Mouse (Mus musculus): ENCODE results near the gene Pabpn1l.

Gene Pabpn1l

GRCm38 (mm10) chr8:122616181-122616905, 6.2 kb downstream of the Pabpn1l start:
- peak; percentile 96 for DNase-seq

- DNase-seq = peak; percentile 99
These were observed 11.0 kb downstream of the Pabpn1l start, which contains the start of the genes Galns and Trappc2l for GRCm38 (mm10) chr8:122611295-122612133. Galns (minus strand) TSS chr8:122611463. Trappc2l (plus strand) TSS chr8:122611640.

DNA sequence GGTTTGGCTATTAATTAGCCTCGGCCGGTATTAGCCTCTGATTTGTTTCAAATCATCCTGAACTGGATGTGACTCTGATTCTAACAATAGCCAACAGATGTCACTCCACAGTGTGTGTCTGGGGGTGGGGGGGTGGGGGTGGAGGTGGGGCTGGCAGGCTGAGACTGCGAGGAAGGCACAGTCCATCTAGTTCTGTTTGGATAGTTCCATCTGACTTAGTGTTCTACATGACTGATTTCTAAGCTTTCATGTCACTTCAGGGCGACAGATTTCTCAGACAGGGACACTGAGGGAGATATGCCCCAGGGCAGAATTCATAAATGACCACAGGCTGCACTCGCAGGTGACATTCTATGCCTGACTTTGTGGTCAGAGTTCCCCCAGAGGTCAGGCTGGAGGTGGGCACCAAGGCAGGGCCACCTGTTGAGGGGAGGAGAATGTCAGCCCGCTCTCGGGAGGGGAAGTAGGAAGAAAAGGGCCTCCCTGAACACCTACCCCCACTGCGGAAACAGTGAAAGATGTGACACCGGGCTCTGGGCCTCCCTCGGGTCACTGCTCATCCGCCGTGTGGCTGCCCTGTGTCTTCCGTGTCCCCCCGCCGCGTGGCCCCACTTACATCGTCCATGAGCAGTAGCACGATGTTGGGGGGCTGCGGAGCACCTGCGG, 11.8 kb downstream of the Pabpn1l start:
- no peak for DNase-seq

GRCm38 (mm10) chr8:122610209-122610608, 12.3 kb downstream of the Pabpn1l start:
- no peak for DNase-seq

- no peak for DNase-seq
These were observed 15.7 kb downstream of the Pabpn1l start for GRCm38 (mm10) chr8:122606810-122607209.

DNA sequence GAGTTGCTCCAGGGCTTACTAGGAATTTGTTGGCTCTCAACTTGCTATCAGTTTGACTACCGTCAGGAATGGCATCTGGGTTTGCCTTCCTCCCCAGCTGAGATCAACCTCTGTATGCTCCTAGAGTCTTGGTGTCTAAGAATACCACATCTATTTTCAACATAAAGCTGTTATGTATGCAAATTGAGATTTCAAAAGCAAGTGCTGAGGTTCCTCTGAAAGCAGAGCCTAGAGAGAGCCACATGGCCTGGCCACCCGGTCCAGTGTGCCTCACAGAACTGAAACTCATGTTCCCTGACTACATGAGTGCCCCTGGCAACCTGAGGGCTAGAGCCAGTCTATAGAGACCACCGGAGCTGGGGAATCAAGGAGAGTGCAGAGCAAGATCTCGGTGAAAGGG, 17.2 kb downstream of the Pabpn1l start:
- no peak for DNase-seq

GRCm38 (mm10) chr8:122604640-122605039, 17.9 kb downstream of the Pabpn1l start:
- no peak for DNase-seq

- no peak for DNase-seq
These were observed 21.9 kb downstream of the Pabpn1l start for GRCm38 (mm10) chr8:122600666-122601065.

- DNase-seq = no peak
These were observed 26.5 kb downstream of the Pabpn1l start for GRCm38 (mm10) chr8:122596031-122596430.

DNA sequence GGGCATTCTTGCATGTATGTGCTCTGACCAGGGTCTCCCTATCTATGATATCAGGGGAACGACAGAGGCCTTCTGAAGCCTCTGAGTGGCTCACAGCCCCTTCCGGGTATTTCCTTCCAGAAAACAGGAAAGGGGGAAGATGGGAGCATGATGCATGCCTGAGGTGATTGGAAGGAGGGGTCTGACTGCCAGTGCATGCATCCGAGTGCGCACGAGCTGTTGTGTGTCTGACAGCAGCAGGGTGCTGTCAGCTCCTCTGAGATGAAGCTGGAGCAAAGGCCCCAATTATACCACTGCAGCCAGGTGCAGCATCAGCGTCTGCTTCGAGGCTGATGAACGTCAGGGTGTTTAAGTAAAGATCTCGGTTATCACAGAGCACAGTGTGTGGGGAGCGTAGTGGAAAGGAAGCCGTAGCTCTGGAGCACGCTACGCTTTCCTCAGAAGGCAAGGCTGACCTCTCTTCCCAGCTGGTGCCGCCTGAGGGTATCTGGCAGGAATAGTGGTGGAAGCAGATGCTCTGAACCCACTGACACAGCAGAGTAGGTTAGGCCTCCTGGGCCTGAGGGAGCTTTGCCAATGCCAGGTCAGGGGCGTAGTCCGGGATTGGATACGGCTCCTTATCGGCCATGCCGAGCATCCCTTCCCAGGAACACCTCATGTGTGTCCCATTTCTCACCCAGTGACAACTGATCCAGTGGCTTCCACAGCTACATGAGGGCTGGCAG, 28.6 kb downstream of the Pabpn1l start:
- DNase-seq = no peak

DNA sequence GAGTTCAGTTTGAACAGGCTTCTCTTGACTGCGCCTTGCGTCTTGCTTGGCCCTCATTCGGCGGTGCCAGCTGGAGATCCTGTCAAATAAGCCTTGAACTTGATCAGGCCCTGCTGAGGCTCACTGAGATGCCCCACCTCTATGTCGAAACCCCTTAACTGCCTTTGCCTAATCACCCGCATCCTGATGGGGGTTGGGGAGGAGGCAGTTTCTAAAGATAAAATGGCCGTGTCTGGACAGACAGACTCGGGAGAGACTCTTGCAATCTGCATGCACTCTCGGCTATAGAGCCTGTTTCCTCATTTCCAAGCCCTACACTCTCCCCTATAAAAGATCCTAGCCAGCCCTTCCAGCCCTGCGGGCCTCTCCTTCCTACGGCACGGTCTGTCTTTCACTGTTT, 29.3 kb downstream of the Pabpn1l start:
- DNase-seq = no peak

DNA sequence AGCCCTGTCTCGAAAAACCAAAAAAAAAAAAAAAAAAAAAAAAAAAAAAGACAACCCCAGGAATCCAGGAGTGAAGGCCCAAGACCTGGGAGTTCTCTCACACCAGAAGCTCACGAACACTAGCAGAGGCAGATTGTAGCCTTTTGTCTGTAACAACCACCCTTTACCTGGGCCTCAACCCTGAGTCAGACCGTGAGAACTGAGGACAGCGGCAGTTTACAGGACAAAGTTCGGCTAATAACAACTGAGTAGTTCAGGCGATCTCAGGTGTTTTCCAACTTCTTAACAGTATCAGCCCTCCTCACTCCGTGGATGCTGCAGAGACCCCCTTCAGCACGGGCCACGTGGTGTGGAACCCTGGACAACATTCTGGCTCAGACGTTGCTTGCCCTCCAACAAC, 35.8 kb downstream of the Pabpn1l start:
- DNase-seq = no peak

DNA sequence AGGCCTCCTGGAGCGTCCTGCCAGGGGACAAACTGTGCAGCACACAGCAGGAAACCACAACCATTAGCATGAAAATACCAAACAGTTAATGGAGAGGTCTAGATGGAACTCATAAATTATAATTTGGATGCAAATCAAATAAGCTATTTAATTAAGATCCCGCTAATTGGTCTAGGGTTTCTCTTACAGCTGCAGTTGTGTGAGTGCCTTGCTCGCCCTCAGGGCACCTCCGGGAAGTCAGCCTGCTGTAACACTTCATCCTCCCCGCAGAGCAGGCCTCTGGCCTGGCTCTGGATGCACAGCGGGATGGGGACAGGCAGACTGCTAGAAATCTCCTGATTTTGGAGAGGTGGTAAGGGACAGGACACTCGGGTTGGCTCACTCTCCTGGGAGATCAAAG, 36.4 kb downstream of the Pabpn1l start:
- DNase-seq = no peak

DNA sequence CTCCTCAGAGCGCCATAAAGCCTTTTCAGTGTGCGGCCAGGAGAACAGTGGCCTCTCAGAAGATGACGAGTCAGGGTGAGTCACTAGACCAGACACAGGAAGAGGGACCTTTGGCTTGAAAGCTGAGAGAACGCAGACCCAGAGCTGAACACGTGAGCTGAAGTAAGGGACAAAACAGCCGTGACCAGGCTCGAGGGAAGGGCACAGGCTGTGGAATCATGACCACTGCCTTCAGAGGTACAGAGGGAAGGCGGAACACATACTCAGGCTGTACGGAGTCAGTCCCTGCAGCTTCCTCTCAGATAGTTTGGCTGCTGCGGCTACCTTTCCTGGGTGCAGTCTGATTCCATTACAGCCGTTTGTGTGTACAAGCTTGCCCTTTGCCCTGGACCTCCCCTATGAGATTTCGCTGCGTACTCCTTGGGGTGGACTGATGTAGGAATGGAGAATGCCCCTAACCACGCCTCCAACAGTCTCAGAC, 37.1 kb downstream of the Pabpn1l start:
- no peak for DNase-seq

DNA sequence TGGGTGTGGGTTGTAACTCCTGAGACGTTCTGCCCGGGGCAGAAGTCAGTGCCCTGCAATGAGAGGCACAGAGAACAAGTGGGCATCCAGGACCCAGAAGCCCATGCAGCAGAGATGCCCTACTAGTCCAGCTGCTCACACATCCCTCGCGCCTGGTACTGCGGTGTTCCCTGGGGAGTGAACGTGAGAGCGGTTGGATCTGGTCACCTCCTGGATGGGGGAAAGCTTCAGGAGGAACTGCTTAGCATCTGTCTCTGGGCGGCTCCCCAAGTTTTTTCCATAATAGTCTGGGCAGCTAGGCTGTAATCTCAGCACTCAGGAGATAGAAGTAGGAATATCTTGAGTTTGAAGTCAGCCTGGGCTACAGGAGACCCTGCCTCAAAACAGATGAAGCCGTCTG, 37.6 kb downstream of the Pabpn1l start:
- no peak for DNase-seq

DNA sequence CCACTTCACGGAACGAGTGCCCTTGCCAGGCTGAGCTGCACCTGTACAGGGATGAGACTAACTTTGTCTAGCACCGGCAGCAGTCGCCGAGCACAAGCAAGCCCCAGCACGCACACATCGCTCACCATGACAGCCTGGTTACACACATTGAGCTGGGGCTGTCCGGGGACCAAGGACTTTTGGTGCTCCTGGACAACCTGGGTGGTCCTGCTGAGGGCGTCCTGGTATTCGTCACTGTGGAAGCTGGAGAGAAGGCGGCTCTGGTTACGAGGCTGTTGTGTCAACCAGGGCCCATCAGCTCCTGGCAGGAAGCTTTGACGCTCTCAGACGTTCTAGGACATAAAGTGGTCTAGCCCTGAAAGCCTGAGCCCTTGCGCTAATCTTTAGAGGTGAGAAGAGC, 41.6 kb downstream of the Pabpn1l start:
- no peak for DNase-seq

DNA sequence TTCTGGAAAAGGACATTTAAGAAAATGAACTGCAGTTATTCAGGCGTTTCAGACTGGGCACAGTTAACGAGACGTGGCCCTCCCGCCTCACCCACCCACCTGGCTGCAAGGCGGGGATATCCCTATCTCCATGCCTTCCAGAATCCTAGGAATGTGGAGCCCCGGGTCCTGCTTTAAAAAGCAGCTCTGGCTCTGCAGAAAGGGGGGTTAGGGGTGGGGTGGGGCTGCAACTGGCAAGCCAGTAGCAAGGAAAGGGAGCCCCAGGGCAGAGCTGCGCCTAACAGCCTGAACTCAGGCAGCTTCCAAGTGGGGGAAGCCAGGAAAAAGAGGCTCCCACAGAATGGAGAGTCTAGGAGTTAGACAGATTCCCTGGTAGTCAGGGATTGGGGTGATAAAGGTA, 43.3 kb downstream of the Pabpn1l start:
- no peak for DNase-seq

GRCm38 (mm10) chr8:122577116-122577515, 45.4 kb downstream of the Pabpn1l start:
- no peak for DNase-seq

- peak; percentile 99 for DNase-seq
These were observed 45.9 kb downstream of the Pabpn1l start, which contains the start of gene Aprt for GRCm38 (mm10) chr8:122576648-122577022. Aprt (minus strand) TSS chr8:122576909.

- peak; percentile 94 for DNase-seq
These were observed 46.5 kb downstream of the Pabpn1l start for GRCm38 (mm10) chr8:122575735-122576647.

- DNase-seq = peak; percentile 94
These were observed 47.3 kb downstream of the Pabpn1l start for GRCm38 (mm10) chr8:122575286-122575685.

All from heart, adult 11 months (tissue).